8 mouse cellular contexts compared by ENCODE assay signal in genomic region chr9:103207846-103208245, GRCm38 (mm10). TPM values are rescaled to one million over a fixed set of nuclear protein-coding genes. Genes with fewer than 3 reads are reported as not detected.
A peak's percentile ranks its signal among the peaks of the same experiment; 100 is the strongest.
DNase-seq lines count a peak whose midpoint lies in the region; ATAC-seq and TF ChIP-seq lines count a peak whose summit lies in the region.

No protein-coding gene starts in this region.

- no peaks in the 10 kb centered on the region for H3K27me3 ChIP-seq in cerebellum, adult 2 months (ENCODE audit: control insufficient read depth, insufficient read depth, low read length)
- no peaks in the 10 kb centered on the region for H3K27me3 ChIP-seq in hindbrain, embryonic 13.5 days

- H3K9me3 ChIP-seq in hindbrain, embryonic 13.5 days, result no peaks in the 10 kb centered on the region

- H3K4me2 ChIP-seq in hindbrain, embryonic 13.5 days, result peak overlapping the region; percentile 50

- H3K27ac ChIP-seq in cerebellum, adult 2 months (ENCODE audit: insufficient read depth, low read length), result no peak overlapping the region
- no peak overlapping the region for H3K27ac ChIP-seq in hindbrain, embryonic 13.5 days

- 6% methylated on average over 16 of the region's 16 CpGs for WGBS in cerebellum, adult 2 months
- WGBS in hindbrain, embryonic 13.5 days, result 10% methylated on average over 16 of the region's 16 CpGs

- H3K4me1 ChIP-seq in cerebellum, adult 2 months (ENCODE audit: control insufficient read depth, insufficient read depth, low read length), result no peaks in the 10 kb centered on the region
- peaks cover 4% of the 10 kb centered on the region; the same call in 1 of the 2 replicates for H3K4me1 ChIP-seq in hindbrain, embryonic 13.5 days (replicated peaks)

- TF ChIP-seq CTCF in cerebellum, adult 2 months (IDR thresholded peaks at IDR 0.05; ENCODE audit: borderline replicate concordance, insufficient read depth, low read depth, low read length), result peak; percentile 86

- peak; percentile 82 for DNase-seq in NIH3T3 (ENCODE audit: low read depth)
- DNase-seq in cerebellum, adult 2 months, result peak; percentile 67 to 76
- DNase-seq in forelimb bud, embryonic 11.5 days (ENCODE audit: low read depth, low spot score), result peak; percentile 82
- DNase-seq in layer of hippocampus, postnatal 14 days (ENCODE audit: low spot score in 2 of 2), result peak; percentile 51 to 62
- DNase-seq in lung, postnatal 14 days, result peak; percentile 73
- peak; percentile 89 for DNase-seq in retina, embryonic 14.5 days (ENCODE audit: low spot score)
- DNase-seq in thymus, postnatal 25 days, result peak; percentile 69

- H3K36me3 ChIP-seq in hindbrain, embryonic 13.5 days, result no peaks in the 10 kb centered on the region

- peak overlapping the region; percentile 47 for H3K4me3 ChIP-seq in cerebellum, adult 2 months (replicated peaks; ENCODE audit: insufficient read depth, low read depth, low read length)
- H3K4me3 ChIP-seq in hindbrain, embryonic 13.5 days, result peak overlapping the region; percentile 25

- TF ChIP-seq POLR2A in cerebellum, adult 2 months (IDR thresholded peaks at IDR 0.05; ENCODE audit: borderline replicate concordance, insufficient read depth, low read length), result no peak

- ATAC-seq in hindbrain, embryonic 13.5 days (ENCODE audit: low FRiP score), result peak; percentile 79

- H3K9ac ChIP-seq in hindbrain, embryonic 13.5 days, result 0 out of 2 replicates have a peak overlapping the region, but pooled peaks have one; percentile 43

RNA-seq across cellular contexts. Expression of gene Srprb, which starts 5.9 kb away (rescaled TPM):
- 48.8 and 51.5 TPM in 2 replicates for polyA plus RNA-seq in cerebellum, adult 2 months (2012; rRNA removed)
- 48.9 and 51.0 TPM in 2 replicates for polyA plus RNA-seq in hindbrain, embryonic 13.5 days (2015; fragmentation: Nextera tagmentation; extraction: Ambion mirVana)
- 10 to 100 TPM; 20.2 to 22.8 TPM for total RNA-seq in layer of hippocampus, postnatal 14 days (2021)

RNA-seq across cellular contexts. Expression of gene Gm20425, which starts 22.3 kb away (rescaled TPM):
- polyA plus RNA-seq in cerebellum, adult 2 months (2012; rRNA removed), result 0.39 TPM in 1 of 2 replicates, not detected in the other
- 3.5 and 4.7 TPM in 2 replicates for polyA plus RNA-seq in hindbrain, embryonic 13.5 days (2015; fragmentation: Nextera tagmentation; extraction: Ambion mirVana)
- total RNA-seq in layer of hippocampus, postnatal 14 days (2021), result 1 to 10 TPM; 5.6 to 6.0 TPM

RNA-seq across cellular contexts. Expression of gene Trf, which starts 22.4 kb away (rescaled TPM):
- polyA plus RNA-seq in cerebellum, adult 2 months (2012; rRNA removed), result 936 and 1,078 TPM in 2 replicates
- polyA plus RNA-seq in hindbrain, embryonic 13.5 days (2015; fragmentation: Nextera tagmentation; extraction: Ambion mirVana), result 33.0 and 34.3 TPM in 2 replicates
- 10 to 100 TPM; 62.7 to 63.9 TPM for total RNA-seq in layer of hippocampus, postnatal 14 days (2021)

Comparison
In these comparisons a context has a peak if more than half of its experiments do, and no peak if none do; other contexts are left out.
1. RNA of gene Trf, which starts 22.4 kb away (polyA plus RNA-seq): 936 to 1,078 TPM in cerebellum, adult 2 months; 33.0 to 34.3 TPM in hindbrain, embryonic 13.5 days; every median in the first group is over 10 times any median in the second.
2. Peak in every context shown above with its lines, with median percentiles within 50 percentile points of each other: DNase-seq.